Mouse (Mus musculus) left cerebral cortex, adult 11 months (tissue): ENCODE measurements around the gene Comt.

Source experiments
- DNase-seq: peaks from one replicate; pipeline ENCODE4 v3.0.0; 2022; ENCODE audit warnings: low spot score

Gene Comt

GRCm38 (mm10) chr16:18388583-18389435 is 37.8 kb downstream of the Comt start:
- no peak for DNase-seq

DNA sequence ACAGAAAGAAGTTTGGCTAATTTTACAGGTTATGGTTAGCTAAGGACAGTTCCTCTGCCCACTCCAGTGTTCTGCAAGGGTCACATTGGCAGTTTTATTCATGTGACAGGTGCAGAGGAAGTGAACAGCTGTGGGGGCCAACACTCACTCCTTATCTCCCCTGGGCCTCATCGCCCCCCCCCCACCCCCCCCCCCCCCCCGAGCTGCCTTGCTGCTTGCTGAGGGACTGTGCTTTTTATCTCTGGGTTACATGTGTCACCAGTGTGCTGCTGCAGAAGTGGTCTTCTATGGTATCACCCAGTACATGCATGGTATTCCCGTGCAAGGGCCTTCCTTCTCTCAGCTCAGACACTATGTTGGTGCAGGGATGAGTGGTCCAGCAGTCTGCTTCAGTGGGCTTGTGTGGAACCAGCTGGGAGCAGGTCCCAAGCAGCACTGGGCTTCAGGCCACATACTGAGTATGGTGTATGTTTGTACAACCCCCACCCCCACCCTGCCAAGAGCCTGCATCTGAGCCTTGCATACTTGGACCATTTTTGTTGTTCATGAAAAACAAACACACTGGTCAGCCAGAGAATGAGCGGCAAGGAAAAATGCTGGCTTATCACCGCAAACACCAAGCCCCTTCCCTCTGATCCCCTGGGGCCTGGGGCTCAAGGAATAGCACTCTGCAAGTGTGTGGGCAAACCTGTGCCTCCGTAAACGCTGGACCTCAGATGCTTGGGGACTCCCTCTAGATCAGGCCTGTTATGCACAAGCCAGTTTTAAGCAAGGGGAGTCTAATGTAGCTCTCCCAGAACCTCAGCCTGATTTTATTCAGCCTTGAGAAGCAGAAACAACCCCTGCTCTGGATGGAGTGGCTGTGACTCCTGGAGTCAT is 38.7 kb downstream of the Comt start:
- DNase-seq, result no peak

- DNase-seq, result no peak
Measured at GRCm38 (mm10) chr16:18386972-18387371, 39.7 kb downstream of the Comt start.

DNA sequence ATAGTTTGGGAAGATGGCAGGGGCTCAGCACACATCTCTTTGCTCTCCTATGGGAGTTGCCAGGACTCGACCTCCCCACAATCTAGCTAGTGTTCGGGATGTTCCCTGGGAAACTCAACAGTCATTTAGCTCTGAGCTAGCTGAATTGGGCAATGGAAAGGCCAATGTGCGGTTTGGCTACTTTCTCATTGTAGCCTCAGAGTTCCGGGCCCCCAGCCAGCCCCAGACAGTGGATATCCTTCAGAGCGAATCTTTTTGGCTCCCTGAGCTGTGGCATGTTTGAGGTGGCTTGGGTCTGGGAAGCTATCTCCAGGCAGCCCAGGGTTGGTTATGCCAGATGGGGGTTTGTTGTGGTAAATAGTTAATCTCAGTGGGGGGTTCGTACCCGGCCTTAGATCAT is 40.2 kb downstream of the Comt start:
- no peak for DNase-seq

DNA sequence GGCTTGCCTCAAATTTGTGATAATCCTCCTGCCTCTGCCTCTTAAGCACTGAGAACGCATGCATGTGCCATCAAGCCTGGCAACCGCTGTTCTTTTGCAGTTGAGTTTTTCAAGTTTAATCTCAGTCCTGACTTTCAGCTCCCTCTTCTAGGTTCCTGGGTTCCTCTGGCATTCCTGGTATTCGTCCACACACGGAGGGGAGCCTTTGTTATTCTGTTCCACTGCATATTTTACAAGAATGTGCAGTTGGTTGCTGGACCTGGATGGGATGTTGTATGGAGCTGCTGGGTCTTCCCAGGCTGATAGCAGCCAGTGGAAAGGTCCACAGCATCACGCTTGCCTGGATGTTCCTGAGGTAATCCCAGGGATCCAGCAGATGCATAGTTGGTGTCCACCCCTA is 41.2 kb downstream of the Comt start:
- DNase-seq, result no peak

DNA sequence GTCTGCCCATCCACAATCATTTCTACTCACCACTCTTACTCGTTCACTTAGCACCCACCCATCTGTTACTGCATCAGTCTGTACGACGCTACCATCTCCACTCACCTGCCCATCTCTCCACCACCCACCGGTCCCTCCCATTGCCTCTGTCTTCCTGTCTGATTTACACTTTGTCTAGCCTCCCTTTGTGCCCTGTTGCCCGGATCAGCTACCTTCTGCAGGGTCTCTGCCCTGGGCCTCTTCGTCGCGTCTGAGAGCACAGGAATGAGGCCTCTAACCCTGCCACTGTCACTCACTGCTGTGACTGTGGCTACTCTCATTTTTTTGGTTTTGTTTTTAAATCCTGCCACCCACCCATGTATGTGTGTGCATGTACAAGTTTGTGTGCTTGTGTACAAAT is 42.0 kb downstream of the Comt start:
- DNase-seq, result no peak

- no peak for DNase-seq
Measured at GRCm38 (mm10) chr16:18384211-18384610, 42.4 kb downstream of the Comt start.

GRCm38 (mm10) chr16:18383756-18384155 is 42.9 kb downstream of the Comt start:
- no peak for DNase-seq

GRCm38 (mm10) chr16:18383045-18383726 is 43.5 kb downstream of the Comt start:
- DNase-seq, result no peak

DNA sequence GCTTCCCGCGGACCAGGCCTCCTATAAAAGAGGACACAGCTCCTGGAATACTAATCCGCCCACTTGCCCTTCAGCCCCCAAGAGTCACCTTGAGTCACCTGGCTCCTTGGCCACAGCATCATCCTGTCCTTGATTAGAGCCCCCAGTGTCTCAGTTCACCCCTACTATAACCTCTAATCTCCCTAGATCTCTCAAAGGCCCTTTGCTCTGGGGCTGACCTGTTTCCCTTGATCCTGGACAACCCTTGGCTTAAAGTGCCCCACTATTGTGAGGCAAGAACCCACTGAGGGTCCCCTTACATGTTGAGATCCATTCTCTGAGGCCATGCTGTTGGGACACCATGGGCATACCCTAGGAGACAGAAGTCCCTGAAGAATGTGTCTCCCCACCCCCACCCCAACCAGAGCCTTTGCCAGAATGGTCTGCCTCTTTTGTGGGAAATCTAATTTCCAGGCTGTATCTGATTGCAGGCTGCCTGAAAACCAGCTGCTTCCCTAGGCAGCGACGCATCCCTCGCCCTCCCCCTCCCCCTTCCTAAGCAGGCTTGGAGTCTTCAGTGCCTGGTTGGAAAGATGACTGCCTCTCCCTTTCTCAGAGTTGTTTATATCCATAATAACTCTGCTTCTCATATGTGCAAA is 44.9 kb downstream of the Comt start:
- no peak for DNase-seq

GRCm38 (mm10) chr16:18380495-18381063 is 46.1 kb downstream of the Comt start:
- DNase-seq, result no peak

DNA sequence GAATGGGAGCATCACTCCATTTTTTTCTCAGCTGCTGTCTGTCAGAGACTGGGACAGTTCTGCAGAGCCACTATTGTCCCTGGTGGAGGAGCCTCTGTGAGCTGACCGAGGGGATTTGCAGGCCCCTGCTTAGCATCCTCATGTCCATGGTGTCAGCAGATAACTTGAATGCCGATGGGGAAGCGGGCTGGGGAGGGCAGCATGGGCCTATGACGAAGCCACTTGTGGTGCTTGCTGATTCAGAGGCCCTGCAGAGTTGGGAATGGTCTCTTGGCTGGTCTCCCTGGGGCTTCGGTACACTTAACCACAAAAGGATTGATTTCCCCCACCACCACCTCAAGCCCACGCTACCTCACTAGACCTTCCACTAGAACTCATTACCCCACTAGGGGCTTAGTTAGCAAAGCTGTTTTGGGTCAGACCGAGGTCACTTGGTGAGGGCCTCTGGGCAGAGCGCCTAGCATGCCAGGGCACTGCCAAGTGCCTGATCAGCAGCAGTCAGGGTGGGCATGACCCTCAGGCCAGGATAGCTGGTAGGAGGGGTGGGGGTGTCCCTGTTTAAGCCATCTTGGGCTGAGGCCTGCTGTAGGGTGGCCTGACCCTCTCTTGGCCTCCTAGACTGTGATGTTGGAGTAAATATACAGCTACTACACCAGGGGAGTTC is 47.2 kb downstream of the Comt start:
- no peak for DNase-seq

- DNase-seq, result no peak
Measured at GRCm38 (mm10) chr16:18378489-18378888, 48.2 kb downstream of the Comt start.

GRCm38 (mm10) chr16:18377203-18377602 is 49.4 kb downstream of the Comt start:
- DNase-seq, result no peak

DNA sequence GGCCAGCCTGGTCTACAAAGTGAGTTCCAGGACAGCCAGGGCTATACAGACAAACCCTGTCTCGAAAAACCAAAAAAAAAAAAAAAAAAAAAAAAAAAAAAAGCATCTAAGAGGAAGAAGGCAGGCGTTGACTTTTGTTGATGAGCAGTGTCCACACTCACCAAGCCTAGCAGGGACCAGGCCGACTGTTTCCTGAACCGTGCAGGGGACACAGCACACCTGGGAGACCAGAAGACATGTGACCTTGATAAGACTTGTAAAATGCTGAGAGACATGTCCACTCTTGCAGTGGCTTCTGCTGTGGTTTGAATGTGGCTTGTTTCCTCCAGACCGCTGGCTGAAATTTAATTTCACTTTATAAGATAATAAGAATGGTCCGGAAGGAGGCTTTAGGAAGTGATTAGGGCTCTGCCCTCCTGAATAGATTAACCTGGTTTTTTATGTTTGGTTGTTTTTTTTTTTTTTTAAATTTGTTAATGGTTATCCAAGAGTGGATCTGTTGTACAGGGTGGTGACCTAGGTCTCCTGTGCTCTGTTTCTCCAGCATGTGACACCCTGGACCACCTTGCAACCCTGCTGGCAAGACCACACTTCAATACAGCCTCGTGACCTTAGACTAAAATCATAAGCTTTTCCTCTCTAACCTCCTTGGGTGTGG is 50.2 kb downstream of the Comt start:
- no peak for DNase-seq

GRCm38 (mm10) chr16:18373632-18374031 is 53.0 kb downstream of the Comt start:
- no peak for DNase-seq

DNA sequence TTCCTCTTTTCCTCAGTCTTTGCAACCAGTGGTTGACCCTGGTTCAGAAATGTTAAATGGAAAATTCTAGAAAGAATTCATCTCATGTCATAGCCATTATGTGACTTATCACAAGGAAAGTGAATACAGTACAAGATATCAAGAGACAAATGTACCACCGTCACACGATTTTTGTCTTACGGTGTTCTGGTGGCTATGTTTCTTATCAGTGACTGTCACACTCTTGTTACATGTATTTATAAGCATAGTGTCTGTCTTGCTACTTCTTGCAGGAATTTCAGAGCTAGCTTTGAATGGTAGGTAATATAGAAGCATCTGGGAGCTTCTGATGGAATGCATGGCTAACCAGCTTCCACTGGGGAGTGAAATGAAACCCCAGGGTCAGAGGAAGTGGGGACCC is 56.5 kb downstream of the Comt start:
- no peak for DNase-seq

- no peak for DNase-seq
Measured at GRCm38 (mm10) chr16:18366849-18367248, 59.8 kb downstream of the Comt start.

DNA sequence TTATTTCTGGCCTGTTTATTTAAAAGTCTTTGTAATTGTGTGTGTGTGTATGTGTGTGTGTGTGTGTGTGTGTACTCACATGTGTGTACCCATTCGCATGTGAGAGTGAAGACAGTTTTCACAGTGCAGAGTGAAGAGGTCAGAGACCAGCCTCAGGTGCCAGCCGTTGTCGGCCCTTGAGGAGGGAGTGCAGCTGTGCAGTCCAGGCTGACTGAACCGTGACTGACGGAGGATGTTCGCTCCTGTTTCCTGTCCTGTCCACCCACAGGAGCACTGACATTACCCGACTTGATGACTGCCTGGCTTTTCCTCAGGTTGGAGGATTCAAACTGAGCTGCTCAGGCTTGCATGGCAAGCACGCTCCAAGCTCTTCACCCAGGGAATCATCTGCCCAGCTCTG is 63.7 kb downstream of the Comt start:
- DNase-seq, result no peak

GRCm38 (mm10) chr16:18360151-18360805 is 66.4 kb downstream of the Comt start:
- DNase-seq, result no peak
